16 mouse cellular contexts compared by ENCODE assay signal in the genomic region with DNA sequence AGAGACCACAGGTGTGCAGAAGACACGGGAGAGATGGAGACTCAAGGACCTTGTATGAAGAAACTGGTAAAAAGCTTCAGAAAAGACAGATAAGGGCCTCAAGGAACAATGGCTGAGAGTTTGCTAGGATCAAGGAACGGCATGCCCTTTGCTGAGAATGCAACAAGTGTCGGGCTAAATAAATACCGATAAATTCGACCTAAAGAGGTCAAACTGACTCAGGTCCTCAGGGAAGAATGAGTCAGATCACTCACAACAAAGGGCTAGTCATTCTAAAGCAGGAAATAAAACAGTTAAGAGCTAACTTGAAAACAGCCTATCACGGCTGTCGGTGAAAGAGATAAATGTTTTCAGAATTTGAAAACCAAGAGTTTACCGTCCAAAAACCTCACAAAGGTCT.
"Had no signal": no experiment of that assay in that cellular context is flagged by ENCODE, and none has a peak within 500 bp of the region (broad histone marks: within the 10 kb centered on the region; RNA-seq: fewer than 3 reads in every experiment).

No protein-coding gene starts in this region.

- H3K9me3 ChIP-seq: kidney, embryonic 15.5 days; limb, embryonic 12.5 days; liver, embryonic 13.5 days; megakaryocyte, embryonic 14.5 days; midbrain, embryonic 12.5 days; neural tube, embryonic 13.5 days had no signal

- ATAC-seq: intestine, embryonic 16.5 days; liver, postnatal 0 days; midbrain, embryonic 16.5 days had no signal

- H3K9ac ChIP-seq: kidney, embryonic 15.5 days; limb, embryonic 12.5 days; liver, embryonic 13.5 days; liver, postnatal 0 days; midbrain, embryonic 12.5 days; neural tube, embryonic 13.5 days had no signal

- H3K36me3 ChIP-seq: kidney, embryonic 15.5 days; limb, embryonic 12.5 days; liver, embryonic 13.5 days had no signal

- DNase-seq: kidney, adult 2 months; kidney, postnatal 14 days; liver; liver, embryonic 13.5 days; liver, postnatal 0 days; lung, postnatal 10 days; right cerebral cortex, postnatal 14 days; thymus, postnatal 36 days had no signal

- H3K27ac ChIP-seq: kidney, embryonic 15.5 days; limb, embryonic 12.5 days; liver, embryonic 13.5 days; macrophage; midbrain, embryonic 12.5 days; neural tube, embryonic 13.5 days had no signal

- H3K4me1 ChIP-seq: kidney, embryonic 15.5 days; limb, embryonic 12.5 days; liver, embryonic 13.5 days; megakaryocyte, embryonic 14.5 days; midbrain, embryonic 12.5 days; neural tube, embryonic 13.5 days had no signal

- H3K27me3 ChIP-seq: kidney, embryonic 15.5 days; limb, embryonic 12.5 days; liver, embryonic 13.5 days; megakaryocyte, embryonic 14.5 days; midbrain, embryonic 12.5 days; neural tube, embryonic 13.5 days had no signal

- H3K4me2 ChIP-seq: kidney, embryonic 15.5 days; limb, embryonic 12.5 days; liver, embryonic 13.5 days; midbrain, embryonic 12.5 days; neural tube, embryonic 13.5 days had no signal

- H3K4me3 ChIP-seq: kidney, embryonic 15.5 days; limb, embryonic 12.5 days; liver, embryonic 13.5 days; megakaryocyte, embryonic 14.5 days; midbrain, embryonic 12.5 days; neural tube, embryonic 13.5 days had no signal
